Mouse (Mus musculus): ENCODE data around the gene Ripor3. TPM values are rescaled to one million over a fixed set of nuclear protein-coding genes. Genes with fewer than 3 reads are reported as not detected.

Gene Ripor3
- polyA plus RNA-seq, 1 experiment from 2014 or later: 8.4 TPM

GRCm38 (mm10) chr2:167942199-167942925 is 68.1 kb downstream of the Ripor3 start:
- H3K27ac ChIP-seq (replicated peaks): peak overlapping the region; percentile 87
- H3K27me3 ChIP-seq: no peaks in the 10 kb centered on the region
- H3K4me2 ChIP-seq (replicated peaks): peak overlapping the region; percentile 27
- 17% methylated on average over 8 of the region's 8 CpGs for WGBS
- H3K9me3 ChIP-seq (replicated peaks): no peaks in the 10 kb centered on the region
- no peaks in the 10 kb centered on the region for H3K36me3 ChIP-seq
- H3K4me3 ChIP-seq (replicated peaks): no peak overlapping the region
- no peak overlapping the region for H3K9ac ChIP-seq
- H3K4me1 ChIP-seq: peaks cover 70% of the 10 kb centered on the region
- peak; percentile 56; the same call in 1 of the 2 replicates for ATAC-seq (ENCODE audit: insufficient number of reproducible peaks, low FRiP score, low TSS enrichment, low read depth)

- 47% methylated on average over 6 of the region's 6 CpGs for WGBS
- no peaks in the 10 kb centered on the region for H3K9me3 ChIP-seq (replicated peaks)
- no peak overlapping the region for H3K4me3 ChIP-seq (replicated peaks)
- H3K36me3 ChIP-seq: no peaks in the 10 kb centered on the region
- no peak overlapping the region for H3K9ac ChIP-seq
- no peaks in the 10 kb centered on the region for H3K27me3 ChIP-seq
- peaks cover 68% of the 10 kb centered on the region for H3K4me1 ChIP-seq
- 0 out of 2 replicates have a peak, but pooled peaks have one; percentile 7 for ATAC-seq (ENCODE audit: insufficient number of reproducible peaks, low FRiP score, low TSS enrichment, low read depth)
- H3K27ac ChIP-seq (replicated peaks): peak overlapping the region; percentile 87
- peak overlapping the region; percentile 27 for H3K4me2 ChIP-seq (replicated peaks)
These were observed 68.7 kb downstream of the Ripor3 start for GRCm38 (mm10) chr2:167941745-167942176.

- Histone ChIP-seq H3K27ac (replicated peaks) (peak overlapping the region; percentile 87), H3K4me1 (peaks cover 72% of the 10 kb centered on the region), H3K4me2 (replicated peaks) (no peak overlapping the region), H3K36me3 (no peaks in the 10 kb centered on the region), H3K9ac (no peak overlapping the region), H3K27me3 (no peaks in the 10 kb centered on the region), H3K4me3 (replicated peaks) (no peak overlapping the region), H3K9me3 (replicated peaks) (no peaks in the 10 kb centered on the region)
- no peak for ATAC-seq (ENCODE audit: insufficient number of reproducible peaks, low FRiP score, low TSS enrichment, low read depth)
- WGBS: 62% methylated on average over 4 of the region's 4 CpGs
These were observed 69.1 kb downstream of the Ripor3 start for GRCm38 (mm10) chr2:167941320-167941719.

GRCm38 (mm10) chr2:167940636-167941035 is 69.8 kb downstream of the Ripor3 start:
- H3K27me3 ChIP-seq: no peaks in the 10 kb centered on the region
- no peak overlapping the region for H3K9ac ChIP-seq
- H3K9me3 ChIP-seq (replicated peaks): no peaks in the 10 kb centered on the region
- WGBS: 85% methylated on average over 11 of the region's 11 CpGs
- ATAC-seq (ENCODE audit: insufficient number of reproducible peaks, low FRiP score, low TSS enrichment, low read depth): no peak
- no peak overlapping the region for H3K4me2 ChIP-seq (replicated peaks)
- H3K36me3 ChIP-seq: no peaks in the 10 kb centered on the region
- H3K4me3 ChIP-seq (replicated peaks): no peak overlapping the region
- no peak overlapping the region for H3K27ac ChIP-seq (replicated peaks)
- peaks cover 73% of the 10 kb centered on the region for H3K4me1 ChIP-seq

GRCm38 (mm10) chr2:167939632-167940399 is 70.6 kb downstream of the Ripor3 start:
- H3K4me3 ChIP-seq (replicated peaks): no peak overlapping the region
- no peaks in the 10 kb centered on the region for H3K27me3 ChIP-seq
- ATAC-seq (ENCODE audit: insufficient number of reproducible peaks, low FRiP score, low TSS enrichment, low read depth): no peak
- no peaks in the 10 kb centered on the region for H3K9me3 ChIP-seq (replicated peaks)
- peaks cover 75% of the 10 kb centered on the region for H3K4me1 ChIP-seq
- H3K27ac ChIP-seq (replicated peaks): no peak overlapping the region
- H3K9ac ChIP-seq: no peak overlapping the region
- WGBS: 53% methylated on average over 11 of the region's 11 CpGs
- no peak overlapping the region for H3K4me2 ChIP-seq (replicated peaks)
- no peaks in the 10 kb centered on the region for H3K36me3 ChIP-seq

GRCm38 (mm10) chr2:167939204-167939603 is 71.2 kb downstream of the Ripor3 start:
- Histone ChIP-seq H3K4me3 (replicated peaks) (no peak overlapping the region), H3K27me3 (no peaks in the 10 kb centered on the region), H3K36me3 (no peaks in the 10 kb centered on the region), H3K9ac (no peak overlapping the region), H3K4me2 (replicated peaks) (no peak overlapping the region), H3K9me3 (replicated peaks) (no peaks in the 10 kb centered on the region), H3K4me1 (peaks cover 74% of the 10 kb centered on the region), H3K27ac (replicated peaks) (no peak overlapping the region; the same call in 1 of the 2 replicates)
- WGBS: 52% methylated on average over 4 of the region's 4 CpGs
- ATAC-seq (ENCODE audit: insufficient number of reproducible peaks, low FRiP score, low TSS enrichment, low read depth): no peak

GRCm38 (mm10) chr2:167938786-167939185 is 71.6 kb downstream of the Ripor3 start:
- H3K4me2 ChIP-seq (replicated peaks): no peak overlapping the region
- peaks cover 78% of the 10 kb centered on the region for H3K4me1 ChIP-seq
- H3K27me3 ChIP-seq: no peaks in the 10 kb centered on the region
- H3K9me3 ChIP-seq (replicated peaks): no peaks in the 10 kb centered on the region
- WGBS: 77% methylated on average over 3 of the region's 3 CpGs
- no peak overlapping the region for H3K9ac ChIP-seq
- ATAC-seq (ENCODE audit: insufficient number of reproducible peaks, low FRiP score, low TSS enrichment, low read depth): no peak
- H3K36me3 ChIP-seq: no peaks in the 10 kb centered on the region
- no peak overlapping the region for H3K4me3 ChIP-seq (replicated peaks)
- H3K27ac ChIP-seq (replicated peaks): no peak overlapping the region

- Histone ChIP-seq H3K36me3 (no peaks in the 10 kb centered on the region), H3K27ac (replicated peaks) (no peak overlapping the region), H3K4me1 (peaks cover 66% of the 10 kb centered on the region), H3K27me3 (no peaks in the 10 kb centered on the region), H3K9me3 (replicated peaks) (no peaks in the 10 kb centered on the region), H3K9ac (no peak overlapping the region), H3K4me2 (replicated peaks) (no peak overlapping the region), H3K4me3 (replicated peaks) (no peak overlapping the region)
- no peak for ATAC-seq (ENCODE audit: insufficient number of reproducible peaks, low FRiP score, low TSS enrichment, low read depth)
- 85% methylated on average over 3 of the region's 3 CpGs for WGBS
These were observed 74.5 kb downstream of the Ripor3 start for GRCm38 (mm10) chr2:167935956-167936355.

GRCm38 (mm10) chr2:167933397-167933796 is 77.0 kb downstream of the Ripor3 start:
- 21% methylated on average over 7 of the region's 7 CpGs for WGBS
- H3K27me3 ChIP-seq: no peaks in the 10 kb centered on the region
- ATAC-seq (ENCODE audit: insufficient number of reproducible peaks, low FRiP score, low TSS enrichment, low read depth): no peak

GRCm38 (mm10) chr2:167932727-167933231 is 77.6 kb downstream of the Ripor3 start:
- Histone ChIP-seq H3K36me3 (no peaks in the 10 kb centered on the region), H3K27ac (replicated peaks) (peak overlapping the region; percentile 71), H3K4me2 (replicated peaks) (peak overlapping the region; percentile 76), H3K9ac (peak overlapping the region; percentile 80), H3K27me3 (no peaks in the 10 kb centered on the region), H3K9me3 (replicated peaks) (no peaks in the 10 kb centered on the region), H3K4me1 (peaks cover 40% of the 10 kb centered on the region), H3K4me3 (replicated peaks) (peak overlapping the region; percentile 94)
- ATAC-seq (ENCODE audit: insufficient number of reproducible peaks, low FRiP score, low TSS enrichment, low read depth): peak; percentile 17
- 0% methylated on average over 18 of the region's 18 CpGs for WGBS

More at GRCm38 (mm10) chr2:167933397-167933796, 77.0 kb downstream of the Ripor3 start:
- H3K4me2 ChIP-seq (replicated peaks): peak overlapping the region; percentile 76
- no peaks in the 10 kb centered on the region for H3K36me3 ChIP-seq
- H3K9me3 ChIP-seq (replicated peaks): no peaks in the 10 kb centered on the region
- peak overlapping the region; percentile 80; the same call in 1 of the 2 replicates for H3K9ac ChIP-seq
- H3K4me3 ChIP-seq (replicated peaks): peak overlapping the region; percentile 94
- H3K27ac ChIP-seq (replicated peaks): no peak overlapping the region
- H3K4me1 ChIP-seq: peaks cover 41% of the 10 kb centered on the region

GRCm38 (mm10) chr2:167931985-167932726 is 78.3 kb downstream of the Ripor3 start, which contains the start of gene Ptpn1:
Gene Ptpn1 (plus strand): TSS chr2:167932057.
- Histone ChIP-seq H3K4me2 (replicated peaks) (peak within 1 kb of the TSS; percentile 76), H3K36me3 (no peaks in the 10 kb centered on the region), H3K4me1 (peaks cover 40% of the 10 kb centered on the region), H3K27ac (replicated peaks) (peak within 1 kb of the TSS; percentile 86), H3K9ac (peak within 1 kb of the TSS; percentile 80), H3K9me3 (replicated peaks) (no peaks in the 10 kb centered on the region), H3K27me3 (no peaks in the 10 kb centered on the region), H3K4me3 (replicated peaks) (peak within 1 kb of the TSS; percentile 94)
- peak; percentile 95 for ATAC-seq (ENCODE audit: insufficient number of reproducible peaks, low FRiP score, low TSS enrichment, low read depth)
- WGBS: under 1% methylated on average over 90 of the region's 99 CpGs

Measured in embryonic facial prominence, embryonic 15.5 days (tissue).